Mouse (Mus musculus) liver, postnatal 0 days (tissue): ENCODE data around the gene Qk. TPM values are rescaled to one million over a fixed set of nuclear protein-coding genes. Genes with fewer than 3 reads are reported as not detected.

Source experiments
- ATAC-seq: fragments of 200-750 bp; cut with Nextera tagmentation; 2 replicates; pipeline ENCODE4 v1.8.0; 2017; ENCODE audit warnings: mild to moderate bottlenecking, moderate library complexity
- DNase-seq: peaks from one replicate; pipeline ENCODE4 v3.0.0-alpha.2; 2016
- H3K27ac ChIP-seq: fragments of 300-500 bp; sonication (generic); 2 replicates; pipeline ENCODE4 v1.5.1; 2014; ENCODE audit warnings: antibody characterized with exemption, moderate library complexity, mild to moderate bottlenecking, low read depth
- H3K27me3 ChIP-seq: fragments of 300-500 bp; sonication (generic); 2 replicates; pipeline ENCODE4 v1.6.1; 2014; ENCODE audit warnings: low read length, control low read depth, mixed read lengths; ENCODE audit not compliant: insufficient read depth
- H3K36me3 ChIP-seq: fragments of 300-500 bp; sonication (generic); replicated peaks from 2 replicates; pipeline ENCODE4 v1.6.1; 2014; ENCODE audit warnings: mild to moderate bottlenecking, control low read depth, low read length, moderate library complexity, mixed read lengths; ENCODE audit not compliant: insufficient read depth
- H3K4me1 ChIP-seq: fragments of 300-500 bp; sonication (generic); 2 replicates; pipeline ENCODE4 v1.6.1; 2014; ENCODE audit warnings: antibody characterized with exemption, mild to moderate bottlenecking, control low read depth; ENCODE audit not compliant: insufficient read depth
- H3K4me2 ChIP-seq: fragments of 300-500 bp; sonication (generic); 2 replicates; pipeline ENCODE4 v1.6.1; 2014; ENCODE audit warnings: low read depth, mild to moderate bottlenecking, low read length, moderate library complexity, mixed read lengths
- H3K4me3 ChIP-seq: fragments of 300-500 bp; sonication (generic); 2 replicates; pipeline ENCODE4 v1.5.1; 2014; ENCODE audit warnings: low read depth, low read length
- H3K9ac ChIP-seq: fragments of 300-500 bp; sonication (generic); replicated peaks from 2 replicates; pipeline ENCODE4 v1.6.1; 2014; ENCODE audit warnings: mild to moderate bottlenecking, moderate library complexity
- H3K9me3 ChIP-seq: fragments of 300-500 bp; sonication (generic); 2 replicates; pipeline ENCODE4 v1.6.1; 2016; ENCODE audit warnings: mild to moderate bottlenecking, control low read depth, low read length, mixed read lengths
- CTCF ChIP-seq: sonication (generic); IDR thresholded peaks from 2 replicates; pipeline ENCODE4 v1.5.1; 2016; ENCODE audit warnings: antibody characterized with exemption, low read depth
- EP300 ChIP-seq: IDR thresholded peaks from 2 replicates; pipeline ENCODE4 v1.6.1; 2016; ENCODE audit warnings: antibody characterized with exemption, low read depth, mild to moderate bottlenecking
- WGBS: fragments of 180-500 bp; shearing (Covaris S2); extraction: QIAGEN DNeasy Blood & Tissue Kit; methylation state at CpG from one replicate; pipeline ENCODE4 v1.1.7; 2014; ENCODE audit not compliant: insufficient replicate concordance; 5-methylcytosine and 5-hydroxymethylcytosine counted together
- polyA plus RNA-seq: library from polyadenylated mRNA; unstranded; fragments of >200 nt; fragmentation: Nextera tagmentation; extraction: Ambion mirVana; gene quantifications from 2 replicates; pipeline ENCODE4 v1.2.1, GENCODE M21; 2015

Qk gene
- polyA plus RNA-seq, 1 experiment from 2014 or later = 9.9 TPM

DNA sequence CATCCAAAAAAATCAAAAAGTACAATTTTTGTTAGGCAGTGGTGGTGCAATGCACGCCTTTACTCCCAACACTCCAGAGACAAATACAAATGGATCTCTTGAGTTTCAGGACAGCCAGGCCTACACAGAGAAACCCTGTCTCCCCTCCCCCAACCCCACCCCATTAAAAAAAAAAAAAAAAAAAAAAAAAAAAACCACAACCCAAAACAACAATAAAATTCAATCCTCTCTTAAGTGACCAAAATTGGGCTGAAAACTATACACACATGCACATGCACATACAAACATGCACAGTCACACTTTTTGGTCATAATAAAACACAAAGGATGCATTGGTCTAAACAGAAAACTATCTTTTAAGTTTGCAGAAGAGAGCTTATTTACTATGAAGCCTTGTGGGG is 9.6 kb downstream of the Qk start:
- Histone ChIP-seq H3K27me3 (no peaks in the 10 kb centered on the region), H3K4me2 (no peak overlapping the region), H3K4me3 (no peak overlapping the region), H3K9ac (no peak overlapping the region), H3K9me3 (no peaks in the 10 kb centered on the region), H3K36me3 (no peaks in the 10 kb centered on the region), H3K27ac (no peak overlapping the region), H3K4me1 (peaks cover 14% of the 10 kb centered on the region)
- DNase-seq (no peak), ATAC-seq (no peak)
- WGBS = 78% methylated on average over 1 of the region's 1 CpGs
- TF ChIP-seq CTCF = no peak
- no peak for TF ChIP-seq EP300

DNA sequence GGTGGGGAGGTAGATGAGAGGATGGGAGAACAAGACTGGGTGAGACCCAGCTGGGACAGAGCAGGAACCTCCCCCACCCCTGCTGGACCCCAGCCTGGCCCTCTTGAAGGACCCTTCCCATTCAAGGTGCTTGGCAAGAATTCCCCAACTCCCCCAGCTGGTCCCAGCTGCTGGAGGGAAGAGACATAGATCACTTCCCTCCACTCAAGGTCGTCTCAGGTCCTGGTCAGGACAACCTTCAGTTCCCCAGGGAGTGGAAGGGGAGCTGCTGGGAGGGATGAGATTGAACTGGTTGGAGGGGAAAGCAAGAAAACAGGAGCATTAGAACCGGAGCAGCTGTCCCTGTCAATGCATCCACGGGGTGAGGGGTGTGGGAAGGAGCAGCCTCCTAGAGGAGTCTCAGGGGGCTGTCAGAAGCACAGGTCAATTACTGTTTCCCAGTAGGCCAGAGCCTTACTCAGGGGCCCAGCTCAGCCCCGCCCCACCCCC is 10.5 kb downstream of the Qk start:
- Histone ChIP-seq H3K9me3 (no peaks in the 10 kb centered on the region), H3K4me3 (no peak overlapping the region), H3K27ac (no peak overlapping the region), H3K27me3 (no peaks in the 10 kb centered on the region), H3K4me2 (no peak overlapping the region), H3K9ac (no peak overlapping the region), H3K36me3 (no peaks in the 10 kb centered on the region), H3K4me1 (peaks cover 17% of the 10 kb centered on the region)
- DNase-seq = no peak
- no peak for ATAC-seq
- TF ChIP-seq EP300 = no peak
- no peak for TF ChIP-seq CTCF
- 57% methylated on average over 4 of the region's 4 CpGs for WGBS

DNA sequence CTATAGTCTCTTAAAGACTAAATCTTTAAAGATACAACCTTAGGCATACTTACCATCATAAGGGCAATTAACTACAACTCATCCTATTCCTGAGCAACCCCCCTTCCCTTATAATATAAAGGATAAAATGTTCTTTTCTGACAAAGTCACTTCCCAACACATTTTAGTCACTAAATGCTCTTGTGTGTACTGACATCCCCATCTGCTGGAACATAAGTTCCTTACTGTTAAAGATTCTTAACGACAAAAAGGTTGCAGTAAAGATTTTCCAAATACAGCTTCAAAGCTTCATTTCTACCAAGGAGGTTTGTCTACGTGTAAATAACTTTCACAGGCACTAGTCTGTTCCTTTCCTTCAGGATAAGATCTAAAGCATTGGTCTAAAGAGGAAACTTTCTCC is 13.2 kb downstream of the Qk start:
- 58% methylated on average over 2 of the region's 2 CpGs for WGBS
- Histone ChIP-seq H3K4me3 (no peak overlapping the region), H3K36me3 (no peaks in the 10 kb centered on the region), H3K9ac (no peak overlapping the region), H3K4me1 (peaks cover 14% of the 10 kb centered on the region), H3K27me3 (no peaks in the 10 kb centered on the region), H3K27ac (no peak overlapping the region), H3K9me3 (no peaks in the 10 kb centered on the region), H3K4me2 (no peak overlapping the region)
- no peak for DNase-seq
- ATAC-seq = no peak
- TF ChIP-seq EP300 = no peak
- no peak; the same call in 1 of the 2 replicates for TF ChIP-seq CTCF

DNA sequence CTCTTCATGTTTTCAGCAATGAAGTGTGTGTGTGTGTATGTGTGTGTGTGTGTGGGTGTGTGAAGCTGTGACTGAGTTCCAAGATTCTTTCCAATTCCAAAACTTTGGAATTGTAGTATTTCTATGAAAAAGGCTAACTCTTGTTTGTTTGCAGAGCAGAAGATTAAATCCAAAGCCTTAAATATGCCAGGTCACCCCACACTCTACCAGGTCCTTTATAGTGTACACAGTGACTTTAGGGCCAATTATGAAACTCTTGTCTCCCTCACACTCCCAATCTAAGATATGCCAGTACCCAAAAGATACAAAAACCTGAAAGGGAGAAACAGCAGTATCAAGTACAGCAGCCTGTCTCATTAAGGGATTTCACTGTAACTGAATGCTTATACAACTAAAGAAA is 15.7 kb downstream of the Qk start:
- Histone ChIP-seq H3K9ac (no peak overlapping the region), H3K27ac (no peak overlapping the region), H3K27me3 (no peaks in the 10 kb centered on the region), H3K4me3 (no peak overlapping the region), H3K4me1 (peaks cover 11% of the 10 kb centered on the region), H3K36me3 (no peaks in the 10 kb centered on the region), H3K4me2 (no peak overlapping the region), H3K9me3 (no peaks in the 10 kb centered on the region)
- TF ChIP-seq EP300 = no peak
- no peak for TF ChIP-seq CTCF
- DNase-seq (no peak), ATAC-seq (no peak)

DNA sequence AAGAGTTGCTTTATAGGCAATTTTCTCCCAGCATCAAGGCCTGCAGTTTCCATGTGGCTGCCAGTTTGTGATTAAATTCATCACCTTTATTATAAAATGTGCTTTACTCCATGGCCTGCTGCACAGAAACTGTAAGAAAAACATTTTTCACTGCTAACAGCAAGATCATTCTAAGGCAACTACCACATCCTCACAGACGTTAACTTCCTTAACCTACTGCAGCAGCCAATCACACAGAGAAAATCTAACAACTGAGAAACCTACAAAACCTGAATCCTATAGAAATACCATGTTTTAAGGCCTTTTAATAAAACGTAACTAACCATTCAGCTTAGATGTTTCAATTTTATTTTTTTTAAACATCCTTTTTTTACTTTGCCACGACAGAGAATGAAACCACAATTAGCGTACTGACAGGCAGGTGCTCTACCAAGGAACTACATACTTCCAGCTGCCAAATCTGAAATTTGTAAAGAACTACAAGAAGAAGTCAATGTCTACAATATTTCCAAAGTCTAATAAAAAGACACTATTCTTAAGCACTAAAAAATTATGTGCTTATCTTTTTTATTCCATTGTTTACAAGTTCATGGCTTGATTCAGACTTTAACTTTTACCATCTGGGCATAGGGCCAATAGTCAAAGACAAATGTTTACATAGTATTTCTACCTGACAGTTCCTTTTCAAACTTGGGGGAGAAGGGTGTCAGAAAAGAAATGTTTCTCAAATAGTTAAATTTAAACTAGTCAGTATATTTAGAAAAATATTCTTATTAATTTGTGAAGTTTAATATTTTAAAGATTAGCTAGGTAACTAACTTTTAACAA is 18.5 kb downstream of the Qk start:
- no peak for TF ChIP-seq CTCF
- no peak for TF ChIP-seq EP300
- Histone ChIP-seq H3K27me3 (no peaks in the 10 kb centered on the region), H3K9ac (no peak overlapping the region), H3K4me1 (peaks cover 10% of the 10 kb centered on the region; the same call in 1 of the 2 replicates), H3K4me2 (peak overlapping the region; percentile 14), H3K36me3 (no peaks in the 10 kb centered on the region), H3K27ac (no peak overlapping the region), H3K4me3 (no peak overlapping the region), H3K9me3 (no peaks in the 10 kb centered on the region)
- 47% methylated on average over 4 of the region's 4 CpGs for WGBS
- ATAC-seq = no peak
- DNase-seq = no peak

DNA sequence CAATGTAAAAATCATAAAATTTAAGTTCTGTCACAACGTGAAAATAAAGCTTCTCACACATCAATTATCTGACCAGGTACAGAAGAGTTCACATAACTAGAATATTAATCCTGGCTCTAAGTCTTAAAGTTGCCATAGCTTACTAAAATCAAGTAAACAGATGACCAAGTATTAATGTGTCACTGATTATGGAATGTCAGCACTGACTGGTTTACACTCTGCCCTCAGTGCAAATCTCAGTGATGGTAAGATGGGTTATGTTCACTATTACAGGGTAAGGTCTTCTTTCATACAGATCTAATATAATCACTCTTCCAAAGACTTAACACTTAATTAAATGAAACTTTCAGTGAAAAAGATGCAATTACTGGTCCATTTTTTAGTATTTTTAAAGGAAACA is 20.3 kb downstream of the Qk start:
- ATAC-seq (no peak), DNase-seq (no peak)
- TF ChIP-seq EP300 (no peak), CTCF (no peak)
- no peak overlapping the region for H3K4me2 ChIP-seq
- no peaks in the 10 kb centered on the region for H3K9me3 ChIP-seq
- H3K36me3 ChIP-seq = no peaks in the 10 kb centered on the region
- WGBS = 79% methylated on average over 1 of the region's 1 CpGs
- H3K27ac ChIP-seq = no peak overlapping the region
- H3K4me1 ChIP-seq = peaks cover 10% of the 10 kb centered on the region; the same call in 1 of the 2 replicates
- H3K27me3 ChIP-seq = no peaks in the 10 kb centered on the region
- H3K9ac ChIP-seq = no peak overlapping the region
- no peak overlapping the region for H3K4me3 ChIP-seq
